Mouse (Mus musculus): ENCODE data around the gene Ccdc43.
A peak's percentile ranks its signal among the peaks of the same experiment; 100 is the strongest.

Ccdc43 gene

GRCm38 (mm10) chr11:102665151-102665550, 32.4 kb downstream of the Ccdc43 start:
- no peak for DNase-seq (ENCODE audit: low read depth, low spot score)

DNA sequence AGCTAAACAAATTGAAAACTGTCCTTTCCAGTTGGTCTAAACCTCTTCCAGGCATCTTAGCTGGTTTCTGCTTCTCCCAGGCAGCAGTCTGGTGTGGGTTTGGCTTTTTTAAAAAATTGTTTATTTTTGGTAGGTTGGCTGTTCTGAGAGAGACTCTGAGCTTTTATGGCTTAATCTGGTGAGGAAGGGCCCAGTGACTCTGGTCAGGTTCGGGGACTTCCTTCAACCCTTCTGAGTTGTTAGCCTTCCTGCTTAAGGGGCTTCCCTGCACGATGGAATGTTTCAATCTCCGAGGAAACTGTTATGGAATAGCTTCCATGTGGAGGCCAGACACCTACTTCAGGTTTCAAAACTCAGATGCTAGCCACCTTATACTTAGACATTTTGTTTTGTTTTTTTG, 34.2 kb downstream of the Ccdc43 start, which contains the start of gene Meioc:
TSS of gene Meioc (plus strand) at position 301 of the 400 bp plus-strand sequence.
- no peak for DNase-seq (ENCODE audit: low read depth, low spot score)

GRCm38 (mm10) chr11:102656931-102657330, 40.7 kb downstream of the Ccdc43 start:
- no peak for DNase-seq (ENCODE audit: low read depth, low spot score)

GRCm38 (mm10) chr11:102656326-102656926, 41.2 kb downstream of the Ccdc43 start:
- DNase-seq (ENCODE audit: low read depth, low spot score) = no peak

DNA sequence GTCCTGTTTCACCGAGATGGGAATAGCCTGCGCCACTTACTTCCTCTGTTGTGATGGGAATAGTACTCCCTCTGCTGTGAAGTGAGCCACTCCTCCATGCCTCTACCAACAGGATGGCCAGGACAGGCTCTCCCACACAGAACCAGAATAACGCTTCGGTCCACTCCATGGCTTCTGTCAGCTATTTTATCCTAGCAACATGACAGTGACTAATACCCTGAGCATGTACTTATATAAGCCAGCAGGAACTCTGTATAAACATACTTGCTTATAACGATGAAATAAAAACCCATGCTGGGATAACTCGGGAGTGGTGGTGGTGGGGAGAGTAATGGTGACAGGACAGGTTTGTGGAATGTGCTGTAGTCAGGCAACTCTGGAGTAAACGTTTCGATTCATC, 41.7 kb downstream of the Ccdc43 start:
- DNase-seq (ENCODE audit: low read depth, low spot score) = no peak

GRCm38 (mm10) chr11:102652844-102653243, 44.7 kb downstream of the Ccdc43 start:
- DNase-seq (ENCODE audit: low read depth, low spot score) = no peak

- peak; percentile 13 for DNase-seq (ENCODE audit: low read depth, low spot score)
Measured at GRCm38 (mm10) chr11:102651381-102651780, 46.2 kb downstream of the Ccdc43 start.

- no peak for DNase-seq (ENCODE audit: low read depth, low spot score)
Measured at GRCm38 (mm10) chr11:102647885-102648284, 49.7 kb downstream of the Ccdc43 start.

- DNase-seq (ENCODE audit: low read depth, low spot score) = no peak
Measured at GRCm38 (mm10) chr11:102646226-102646625, 51.4 kb downstream of the Ccdc43 start.

DNA sequence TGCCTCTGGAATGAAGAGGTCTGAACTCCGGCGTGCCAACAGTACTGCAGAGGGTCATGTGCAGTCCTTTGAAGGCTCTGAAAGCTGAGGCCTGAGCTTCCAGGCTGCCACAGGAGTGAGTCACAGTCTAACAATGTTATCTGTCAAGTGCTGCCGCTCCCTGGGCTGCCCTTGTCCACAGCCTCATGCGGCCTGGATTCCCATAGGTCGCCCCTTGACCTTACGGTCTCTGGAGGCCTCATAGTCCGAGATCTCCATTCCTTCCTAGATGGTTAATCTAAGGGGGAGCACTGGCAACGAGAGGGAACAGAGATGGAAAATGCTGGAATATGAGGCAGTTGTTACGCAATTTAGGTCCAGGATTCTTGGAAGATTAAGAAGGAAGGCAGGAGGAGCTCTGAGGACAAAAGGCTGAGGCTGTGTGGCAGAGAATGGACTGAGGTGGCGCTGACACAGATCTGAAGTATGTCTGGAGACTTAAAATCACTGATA, 53.6 kb downstream of the Ccdc43 start:
- DNase-seq (ENCODE audit: low read depth, low spot score) = no peak

- no peak for DNase-seq (ENCODE audit: low read depth, low spot score)
Measured at GRCm38 (mm10) chr11:102636887-102637286, 60.7 kb downstream of the Ccdc43 start.

All from c-Kit-negative CD71-positive TER-119-positive erythroid progenitor cells, embryonic 14.5 days (primary cell).